Mouse (Mus musculus) MEL (cell line): ENCODE measurements around the gene Nt5dc1. TPM values are rescaled to one million over a fixed set of nuclear protein-coding genes. Genes with fewer than 3 reads are reported as not detected.
A peak's percentile ranks its signal among the peaks of the same experiment; 100 is the strongest.

ENCODE experiments used
- DNase-seq: peaks from one replicate; pipeline ENCODE4 v3.0.0; 2011; ENCODE audit warnings: low read depth, low spot score
- H3K27ac ChIP-seq: 2 replicates; pipeline ENCODE4 v1.5.1; 2012; ENCODE audit warnings: low read depth, mild to moderate bottlenecking, control low read depth, low read length, moderate library complexity; ENCODE audit not compliant: control insufficient read depth
- H3K27me3 ChIP-seq, 2 experiments: fragments of 150-350 bp in 1 of 2; sonication (generic) in 1 of 2; 2 replicates each; pipeline ENCODE4 v1.6.1; 2012; ENCODE audit warnings: low read length in 2 of 2, mild to moderate bottlenecking in 2 of 2, improper control_type of control experiment in 1 of 2, moderate library complexity in 1 of 2; ENCODE audit not compliant: insufficient read depth in 2 of 2, control insufficient read depth in 1 of 2
- H3K36me3 ChIP-seq, 2 experiments: 2 replicates each; pipeline ENCODE4 v1.6.1; 2012 to 2014; ENCODE audit warnings: low read length in 2 of 2, improper control_type of control experiment in 1 of 2, inconsistent platforms in 1 of 2, mild to moderate bottlenecking in 1 of 2; ENCODE audit not compliant: insufficient read depth in 2 of 2, control insufficient read depth in 1 of 2
- H3K4me1 ChIP-seq, 2 experiments: fragments of 150-350 bp in 1 of 2; sonication (generic) in 1 of 2; 2 replicates each; pipeline ENCODE4 v1.6.1; 2012; ENCODE audit warnings: low read length in 2 of 2, improper control_type of control experiment in 1 of 2, mild to moderate bottlenecking in 1 of 2; ENCODE audit not compliant: insufficient read depth in 2 of 2, control insufficient read depth in 1 of 2
- H3K4me3 ChIP-seq, 2 experiments: fragments of 150-350 bp in 1 of 2; sonication (generic) in 1 of 2; 2 replicates each; pipeline ENCODE4 v1.5.1; 2012; ENCODE audit warnings: low read depth in 2 of 2, low read length in 2 of 2, mild to moderate bottlenecking in 2 of 2, moderate library complexity in 2 of 2, control low read depth in 1 of 2, improper control_type of control experiment in 1 of 2; ENCODE audit not compliant: control insufficient read depth in 1 of 2, insufficient read depth in 1 of 2
- H3K79me2 ChIP-seq: 2 replicates; pipeline ENCODE4 v1.6.1; 2012; ENCODE audit warnings: mild to moderate bottlenecking, low read length, moderate library complexity; ENCODE audit not compliant: control insufficient read depth, poor library complexity, insufficient read depth
- H3K9ac ChIP-seq: 2 replicates; pipeline ENCODE4 v1.6.1; 2012; ENCODE audit warnings: low read depth, mild to moderate bottlenecking, control low read depth, low read length, moderate library complexity; ENCODE audit not compliant: control insufficient read depth, poor library complexity, severe bottlenecking
- H3K9me3 ChIP-seq: fragments of 150-350 bp; sonication (generic); replicated peaks from 2 replicates; pipeline ENCODE4 v1.6.1; 2012; ENCODE audit warnings: mild to moderate bottlenecking, low read length, improper control_type of control experiment, moderate library complexity; ENCODE audit not compliant: insufficient read depth
- E2F4 ChIP-seq: IDR thresholded peaks from 2 replicates; pipeline ENCODE4 v1.6.1; 2011; ENCODE audit warnings: low read depth, low read length, improper control_type of control experiment, borderline replicate concordance
- EP300 ChIP-seq, 2 experiments: IDR thresholded peaks; 2 replicates each; pipeline ENCODE4 v1.6.1; 2011; ENCODE audit warnings: improper control_type of control experiment in 2 of 2, low read length in 2 of 2, low read depth in 1 of 2, mild to moderate bottlenecking in 1 of 2
- ETS1 ChIP-seq: IDR thresholded peaks from 2 replicates; pipeline ENCODE4 v1.6.1; 2012; ENCODE audit warnings: low read depth, mild to moderate bottlenecking, inconsistent platforms, low read length, improper control_type of control experiment, moderate library complexity
- GATA1 ChIP-seq: IDR thresholded peaks from 2 replicates; pipeline ENCODE4 v1.6.1; 2011; ENCODE audit warnings: low read depth, low read length, improper control_type of control experiment
- KAT2A ChIP-seq: conservative IDR thresholded peaks from 2 replicates; pipeline ENCODE4 v1.6.1; 2012; ENCODE audit warnings: low read depth, low read length, improper control_type of control experiment, inconsistent platforms
- MAZ ChIP-seq: IDR thresholded peaks from 2 replicates; pipeline ENCODE4 v1.6.1; 2012; ENCODE audit warnings: low read depth, mild to moderate bottlenecking, inconsistent platforms, low read length, improper control_type of control experiment
- MEF2A ChIP-seq: IDR thresholded peaks from 2 replicates; pipeline ENCODE4 v1.6.1; 2014; ENCODE audit warnings: low read depth, mild to moderate bottlenecking, inconsistent platforms, low read length, improper control_type of control experiment; ENCODE audit not compliant: poor library complexity, insufficient replicate concordance, severe bottlenecking; ENCODE audit errors: extremely low read depth
- MYB ChIP-seq: IDR thresholded peaks from 2 replicates; pipeline ENCODE4 v1.6.1; 2011; ENCODE audit warnings: mild to moderate bottlenecking, low read depth, low read length, improper control_type of control experiment
- MYC ChIP-seq: IDR thresholded peaks from 2 replicates; pipeline ENCODE4 v1.6.1; 2011; ENCODE audit warnings: low read depth, mild to moderate bottlenecking, low read length, improper control_type of control experiment, moderate library complexity
- NELFE ChIP-seq: IDR thresholded peaks from 2 replicates; pipeline ENCODE4 v1.6.1; 2011; ENCODE audit warnings: low read depth, low read length, improper control_type of control experiment
- RAD21 ChIP-seq: IDR thresholded peaks from 2 replicates; pipeline ENCODE4 v1.6.1; 2011; ENCODE audit warnings: mild to moderate bottlenecking, low read depth, low read length, improper control_type of control experiment
- SMC3 ChIP-seq: IDR thresholded peaks from 2 replicates; pipeline ENCODE4 v1.6.1; 2011; ENCODE audit warnings: low read depth, low read length, improper control_type of control experiment
- ZKSCAN1 ChIP-seq: IDR thresholded peaks from 2 replicates; pipeline ENCODE4 v1.6.1; 2012; ENCODE audit warnings: low read depth, mild to moderate bottlenecking, inconsistent platforms, low read length, improper control_type of control experiment, moderate library complexity
- polyA plus RNA-seq, 2 experiments: library from polyadenylated mRNA; stranded (reverse) in 1 of 2; unstranded in 1 of 2; fragments of >175 nt in 1 of 2; fragments of >200 nt in 1 of 2; gene quantifications; 2 replicates each; pipeline versions ENCODE4 v1.2.1 to v1.2.4; 2012; ENCODE audit warnings: low replicate concordance in 2 of 2, low read depth in 1 of 2; ENCODE audit not compliant: insufficient read length in 2 of 2, insufficient read depth in 1 of 2, missing spikeins in 1 of 2
- total RNA-seq: library from RNA; depleted of rRNA; stranded (reverse); fragments of 300-350 nt; gene quantifications from 2 replicates; pipeline ENCODE4 v1.2.3, GENCODE M21; 2012; rRNA removed

The Nt5dc1 gene
- total and polyA plus RNA-seq, 3 experiments = 8.9 to 11.5 TPM; not detected in 1

DNA sequence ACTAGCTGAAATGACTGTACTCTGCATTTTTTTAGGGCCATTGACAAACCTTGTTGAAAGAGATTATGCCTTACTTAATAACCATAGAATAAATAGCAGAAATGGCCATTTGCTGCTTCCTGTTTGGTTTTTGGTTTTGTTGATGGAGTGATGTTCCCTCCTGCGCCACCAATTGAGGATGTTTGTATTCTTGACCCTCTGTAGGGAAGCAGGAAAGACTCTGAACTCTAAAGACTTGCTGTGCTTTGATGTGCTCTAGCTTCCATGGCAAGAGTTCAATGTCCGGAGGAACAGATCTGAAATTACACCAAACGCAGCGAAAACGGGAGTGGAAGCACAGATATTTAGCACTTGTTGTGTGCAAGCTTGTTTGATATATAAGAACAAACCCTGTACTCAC is 173.6 kb downstream of the Nt5dc1 start:
- Histone ChIP-seq H3K36me3 (no peaks in the 10 kb centered on the region), H3K27ac (no peak overlapping the region), H3K9ac (no peak overlapping the region), H3K9me3 (no peaks in the 10 kb centered on the region), H3K27me3 (no peaks in the 10 kb centered on the region; a peak in 1 of 4 replicates), H3K4me1 (no peaks in the 10 kb centered on the region), H3K79me2 (no peaks in the 10 kb centered on the region), H3K4me3 (no peak overlapping the region)
- no peak for DNase-seq
- TF ChIP-seq SMC3 (no peak), ETS1 (no peak), MEF2A (no peak), MYC (no peak), KAT2A (no peak), MAZ (no peak), RAD21 (no peak), E2F4 (no peak), ZKSCAN1 (no peak), NELFE (no peak)

DNA sequence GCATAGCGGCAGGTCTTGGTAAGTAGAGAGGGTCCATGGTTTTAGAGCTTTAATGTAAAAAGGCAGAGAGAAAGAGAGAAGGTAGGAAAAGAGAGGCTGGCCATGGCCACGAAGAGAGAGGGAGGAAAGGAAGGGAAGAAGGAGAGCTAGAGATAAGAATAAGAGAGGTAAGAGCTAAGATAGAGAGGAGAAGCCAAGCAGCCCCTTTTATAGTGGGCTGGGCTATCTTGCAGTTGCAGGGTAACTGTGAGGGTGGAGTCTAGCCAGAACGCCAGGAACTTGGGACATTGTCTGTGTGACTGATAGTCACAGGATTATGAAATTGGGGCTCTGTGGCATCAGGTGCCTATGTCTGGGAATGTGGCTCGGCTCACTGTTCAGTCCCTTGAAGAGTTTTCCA is 179.8 kb downstream of the Nt5dc1 start:
- Histone ChIP-seq H3K79me2 (no peaks in the 10 kb centered on the region), H3K4me3 (no peak overlapping the region), H3K4me1 (no peaks in the 10 kb centered on the region), H3K9ac (no peak overlapping the region), H3K9me3 (no peaks in the 10 kb centered on the region), H3K36me3 (no peaks in the 10 kb centered on the region), H3K27me3 (no peaks in the 10 kb centered on the region; a peak in 1 of 4 replicates)
- DNase-seq = peak; percentile 27
- TF ChIP-seq MYB = no peak
- TF ChIP-seq EP300 (IDR thresholded peaks at IDR 0.05; ENCODE audit: low read depth in 1 of 2, low read length in 2 of 2) = peak in 1 of 2 experiments; percentile 10; a peak in 2 of 4 replicates
- TF ChIP-seq GATA1 = 0 out of 2 replicates have a peak, but pooled peaks have one; percentile 26
- TF ChIP-seq, all 39 proteins: peak for 2
- no peak overlapping the region for H3K27ac ChIP-seq

Other genes with a start within 250 kb of the Nt5dc1 start
- not detected in 2 replicates for gene Dse, start 210.8 kb downstream of the Nt5dc1 start, total RNA-seq
- gene Dse, start 210.8 kb downstream of the Nt5dc1 start, polyA plus RNA-seq = not detected
- 10.4 and 10.8 TPM in 2 replicates for gene Tspyl1, start 136.4 kb downstream of the Nt5dc1 start, total RNA-seq
- gene Tspyl1, start 136.4 kb downstream of the Nt5dc1 start, polyA plus RNA-seq = 10 to 100 TPM in 1 of 2 experiments, not detected in 1; 16.3 TPM
- gene Tspyl4, start 121.1 kb downstream of the Nt5dc1 start, total RNA-seq = 0.04 and 0.07 TPM in 2 replicates
- under 1 TPM in 1 of 2 experiments, not detected in 1; 0.08 TPM for gene Tspyl4, start 121.1 kb downstream of the Nt5dc1 start, polyA plus RNA-seq
- gene Col10a1, start 28.6 kb downstream of the Nt5dc1 start, total RNA-seq = 0.03 TPM in 1 of 2 replicates, not detected in the other
- gene Col10a1, start 28.6 kb downstream of the Nt5dc1 start, polyA plus RNA-seq = under 1 TPM in 1 of 2 experiments, not detected in 1; 0.07 TPM
- not detected in 2 replicates for gene Frk, start 64.8 kb upstream of the Nt5dc1 start, total RNA-seq
- not detected for gene Frk, start 64.8 kb upstream of the Nt5dc1 start, polyA plus RNA-seq